Mouse (Mus musculus) neural tube, embryonic 14.5 days (tissue): ENCODE data around the gene Mlh1. TPM values are rescaled to one million over a fixed set of nuclear protein-coding genes. Genes with fewer than 3 reads are reported as not detected.
A peak's percentile ranks its signal among the peaks of the same experiment; 100 is the strongest.

Source experiments
- ATAC-seq: fragments of 200-750 bp; cut with Nextera tagmentation; 2 replicates; pipeline ENCODE4 v1.8.0; 2017; ENCODE audit warnings: low read depth, mild to moderate bottlenecking, moderate TSS enrichment, moderate library complexity
- H3K27ac ChIP-seq: fragments of 300-500 bp; sonication (generic); 2 replicates; pipeline ENCODE4 v1.5.1; 2014; ENCODE audit warnings: low read depth, mild to moderate bottlenecking, control low read depth, low read length, moderate library complexity, mixed read lengths
- H3K27me3 ChIP-seq: fragments of 300-500 bp; sonication (generic); 2 replicates; pipeline ENCODE4 v1.6.1; 2014; ENCODE audit warnings: low read length; ENCODE audit not compliant: control insufficient read depth, insufficient read depth
- H3K36me3 ChIP-seq: fragments of 300-500 bp; sonication (generic); 2 replicates; pipeline ENCODE4 v1.6.1; 2014; ENCODE audit warnings: low read length, mixed read lengths; ENCODE audit not compliant: control insufficient read depth, insufficient read depth
- H3K4me1 ChIP-seq: fragments of 300-500 bp; sonication (generic); 2 replicates; pipeline ENCODE4 v1.6.1; 2014; ENCODE audit warnings: low read length; ENCODE audit not compliant: control insufficient read depth, insufficient read depth
- H3K4me2 ChIP-seq: fragments of 300-500 bp; sonication (generic); 2 replicates; pipeline ENCODE4 v1.6.1; 2014; ENCODE audit warnings: mild to moderate bottlenecking, low read depth, low read length, control low read depth
- H3K4me3 ChIP-seq: fragments of 300-500 bp; sonication (generic); 2 replicates; pipeline ENCODE4 v1.5.1; 2014; ENCODE audit warnings: low read depth, low read length, control low read depth, mixed read lengths
- H3K9ac ChIP-seq: fragments of 300-500 bp; sonication (generic); replicated peaks from 2 replicates; pipeline ENCODE4 v1.6.1; 2014; ENCODE audit warnings: low read depth, mild to moderate bottlenecking, control low read depth, low read length, mixed read lengths
- H3K9me3 ChIP-seq: fragments of 300-500 bp; sonication (generic); 2 replicates; pipeline ENCODE4 v1.6.1; 2016; ENCODE audit warnings: low read length; ENCODE audit not compliant: control insufficient read depth
- WGBS: fragments of 180-500 bp; shearing (Covaris S2); extraction: QIAGEN DNeasy Blood & Tissue Kit; methylation state at CpG from one replicate; pipeline ENCODE4 v1.1.7; 2014; 5-methylcytosine and 5-hydroxymethylcytosine counted together
- polyA plus RNA-seq: library from polyadenylated mRNA; unstranded; fragments of >200 nt; fragmentation: Nextera tagmentation; extraction: Ambion mirVana; gene quantifications from 2 replicates; pipeline ENCODE4 v1.2.1, GENCODE M21; 2014

The Mlh1 gene
- polyA plus RNA-seq, 1 experiment from 2014 or later, result 26.5 TPM

GRCm38 (mm10) chr9:111197712-111198111, 73.9 kb downstream of the Mlh1 start:
- Histone ChIP-seq H3K27me3 (no peaks in the 10 kb centered on the region), H3K36me3 (0 out of 2 replicates have a peak, but pooled peaks cover 3% of the 10 kb centered on the region), H3K27ac (no peak overlapping the region), H3K9me3 (no peaks in the 10 kb centered on the region), H3K4me3 (no peak overlapping the region), H3K9ac (no peak overlapping the region), H3K4me1 (no peaks in the 10 kb centered on the region), H3K4me2 (no peak overlapping the region)
- ATAC-seq, result no peak
- 92% methylated on average over 4 of the region's 4 CpGs for WGBS

DNA sequence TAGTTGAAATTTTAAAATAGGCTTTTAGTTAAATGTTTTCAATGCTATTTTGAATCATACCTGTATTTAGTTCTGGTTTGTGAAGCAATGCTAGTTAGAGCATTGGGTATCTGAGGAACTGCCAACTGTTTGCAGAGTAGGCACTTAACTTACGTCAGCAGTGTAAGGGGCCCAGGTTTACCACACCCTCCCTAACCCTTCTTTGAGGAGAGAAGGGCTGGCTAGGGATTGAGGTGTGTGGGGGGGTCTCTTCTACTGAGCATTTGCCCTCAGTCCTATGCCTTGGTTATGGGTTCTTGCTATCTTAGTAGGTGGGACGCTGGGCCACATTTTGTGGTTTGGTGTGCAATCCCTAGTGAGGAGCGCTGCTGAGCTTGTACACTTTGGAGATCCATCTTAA, 74.5 kb downstream of the Mlh1 start:
- Histone ChIP-seq H3K9ac (no peak overlapping the region), H3K27me3 (no peaks in the 10 kb centered on the region), H3K4me1 (no peaks in the 10 kb centered on the region), H3K36me3 (0 out of 2 replicates have a peak, but pooled peaks cover 3% of the 10 kb centered on the region), H3K4me2 (no peak overlapping the region), H3K4me3 (no peak overlapping the region), H3K9me3 (no peaks in the 10 kb centered on the region), H3K27ac (no peak overlapping the region)
- WGBS, result 95% methylated on average over 3 of the region's 3 CpGs
- ATAC-seq, result no peak

- Histone ChIP-seq H3K9me3 (no peaks in the 10 kb centered on the region), H3K4me2 (no peak overlapping the region), H3K9ac (no peak overlapping the region), H3K27me3 (no peaks in the 10 kb centered on the region), H3K27ac (no peak overlapping the region), H3K36me3 (0 out of 2 replicates have a peak, but pooled peaks cover 4% of the 10 kb centered on the region), H3K4me1 (no peaks in the 10 kb centered on the region), H3K4me3 (no peak overlapping the region)
- ATAC-seq, result no peak
- 95% methylated on average over 2 of the region's 2 CpGs for WGBS
Measured at GRCm38 (mm10) chr9:111193211-111193610, 78.4 kb downstream of the Mlh1 start.

DNA sequence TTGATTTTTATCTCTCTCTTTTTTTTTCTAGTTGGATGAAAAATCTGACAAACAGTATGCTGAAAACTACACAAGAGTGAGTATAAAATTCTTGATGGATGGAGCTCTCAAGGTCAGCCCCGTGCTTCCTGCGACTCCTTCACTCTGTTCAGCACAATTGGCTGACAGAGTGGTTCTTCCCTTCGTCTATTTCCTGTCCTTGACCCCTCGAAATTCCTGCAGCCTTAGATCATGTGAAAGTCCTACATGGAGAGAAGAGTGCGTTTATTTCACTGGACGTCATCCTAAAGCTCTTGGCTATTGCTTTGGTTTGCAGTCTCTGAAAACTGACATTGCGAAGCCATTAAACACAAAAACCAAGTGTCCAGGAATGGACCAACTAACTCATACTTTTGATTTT, 82.9 kb downstream of the Mlh1 start:
- no peak for ATAC-seq
- Histone ChIP-seq H3K4me2 (no peak overlapping the region), H3K4me1 (no peaks in the 10 kb centered on the region), H3K9ac (no peak overlapping the region), H3K9me3 (no peaks in the 10 kb centered on the region), H3K4me3 (no peak overlapping the region), H3K27ac (no peak overlapping the region), H3K27me3 (no peaks in the 10 kb centered on the region), H3K36me3 (0 out of 2 replicates have a peak, but pooled peaks cover 4% of the 10 kb centered on the region)
- WGBS, result 87% methylated on average over 7 of the region's 7 CpGs

- Histone ChIP-seq H3K27me3 (no peaks in the 10 kb centered on the region), H3K27ac (no peak overlapping the region), H3K4me3 (no peak overlapping the region), H3K9ac (no peak overlapping the region), H3K36me3 (0 out of 2 replicates have a peak, but pooled peaks cover 4% of the 10 kb centered on the region), H3K9me3 (no peaks in the 10 kb centered on the region), H3K4me2 (no peak overlapping the region), H3K4me1 (no peaks in the 10 kb centered on the region)
- ATAC-seq, result no peak
- 74% methylated on average over 6 of the region's 6 CpGs for WGBS
Measured at GRCm38 (mm10) chr9:111186861-111187260, 84.7 kb downstream of the Mlh1 start.

DNA sequence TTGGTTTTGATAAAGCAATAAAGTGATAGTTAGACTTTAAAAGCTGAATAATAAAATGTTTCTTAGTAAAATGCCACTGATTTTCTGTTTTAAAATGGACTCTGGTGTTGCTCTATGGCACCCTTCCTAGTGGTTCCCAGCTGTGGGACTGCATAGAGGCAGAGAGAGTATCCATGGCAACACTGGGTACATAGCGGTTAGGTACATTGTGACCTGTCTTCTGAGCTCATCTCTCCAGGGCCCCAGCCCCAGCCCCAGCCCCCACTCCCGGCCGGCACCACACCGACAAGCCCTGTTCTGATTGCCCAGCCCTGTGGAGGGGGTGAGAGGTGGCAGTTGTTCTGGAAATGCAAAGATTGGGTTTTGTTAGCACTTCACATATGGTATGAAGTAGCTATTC, 86.7 kb downstream of the Mlh1 start:
- H3K4me1 ChIP-seq, result no peaks in the 10 kb centered on the region
- peak; percentile 58; the same call in 1 of the 2 replicates for ATAC-seq
- no peak overlapping the region for H3K4me2 ChIP-seq
- no peaks in the 10 kb centered on the region for H3K36me3 ChIP-seq
- no peak overlapping the region for H3K9ac ChIP-seq
- no peak overlapping the region for H3K27ac ChIP-seq
- no peaks in the 10 kb centered on the region for H3K9me3 ChIP-seq
- 21% methylated on average over 4 of the region's 4 CpGs for WGBS
- no peak overlapping the region for H3K4me3 ChIP-seq
- H3K27me3 ChIP-seq, result no peaks in the 10 kb centered on the region

GRCm38 (mm10) chr9:111182176-111182575, 89.4 kb downstream of the Mlh1 start:
- H3K4me3 ChIP-seq, result no peak overlapping the region
- no peaks in the 10 kb centered on the region for H3K9me3 ChIP-seq
- H3K36me3 ChIP-seq, result no peaks in the 10 kb centered on the region
- H3K27ac ChIP-seq, result no peak overlapping the region
- no peaks in the 10 kb centered on the region for H3K4me1 ChIP-seq
- no peak overlapping the region for H3K9ac ChIP-seq
- no peaks in the 10 kb centered on the region for H3K27me3 ChIP-seq
- ATAC-seq, result no peak
- no peak overlapping the region for H3K4me2 ChIP-seq
- 86% methylated on average over 3 of the region's 3 CpGs for WGBS

- H3K4me2 ChIP-seq, result no peak overlapping the region
- no peaks in the 10 kb centered on the region for H3K36me3 ChIP-seq
- no peak overlapping the region for H3K9ac ChIP-seq
- H3K4me3 ChIP-seq, result no peak overlapping the region
- no peak for ATAC-seq
- no peaks in the 10 kb centered on the region for H3K9me3 ChIP-seq
- H3K27ac ChIP-seq, result no peak overlapping the region
- no peaks in the 10 kb centered on the region for H3K4me1 ChIP-seq
- 85% methylated on average over 5 of the region's 5 CpGs for WGBS
- no peaks in the 10 kb centered on the region for H3K27me3 ChIP-seq
Measured at GRCm38 (mm10) chr9:111178971-111179370, 92.6 kb downstream of the Mlh1 start.
